Mouse (Mus musculus): ENCODE results near the gene Gm10053.
A peak's percentile ranks its signal among the peaks of the same experiment; 100 is the strongest.
"Not testable (repeated sequence)": the region's sequence is repeated elsewhere in the genome, so short reads cannot be mapped to it uniquely, and the experiment has no call there.

Gm10053 gene

DNA sequence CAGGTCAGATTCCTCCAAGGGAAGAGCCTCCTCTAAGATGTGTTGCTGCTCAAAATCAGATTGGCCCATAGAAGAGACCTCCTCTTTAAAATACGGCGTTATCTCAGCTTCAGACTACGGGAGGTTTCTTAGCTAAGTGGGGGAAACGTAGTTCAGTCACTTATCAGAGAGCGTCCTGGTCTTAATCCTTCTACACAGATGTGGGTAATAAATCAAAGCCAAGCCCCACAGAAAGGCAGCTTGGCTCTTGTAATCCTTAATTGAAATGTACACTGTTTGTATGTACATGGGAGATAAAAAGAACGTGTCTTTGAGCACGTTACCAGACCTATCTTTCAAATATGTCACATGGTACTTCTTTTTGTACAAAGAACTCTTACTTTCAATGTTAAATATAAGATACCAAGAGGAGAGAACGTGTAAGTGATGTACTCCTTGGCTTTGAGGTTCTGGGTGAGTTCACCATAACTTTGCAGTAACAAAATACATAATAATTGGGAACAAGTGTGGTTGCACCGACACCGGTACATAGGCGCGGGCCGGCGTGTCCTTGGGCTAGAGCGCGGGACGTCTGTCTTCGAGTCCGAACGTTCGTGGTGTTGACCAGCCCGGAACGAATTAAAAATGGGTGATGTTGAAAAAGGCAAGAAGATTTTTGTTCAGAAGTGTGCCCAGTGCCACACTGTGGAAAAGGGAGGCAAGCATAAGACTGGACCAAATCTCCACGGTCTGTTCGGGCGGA is at the start of gene Gm10053:
TSS of gene Gm10053 (plus strand) at position 558 of the 742 bp plus-strand sequence.
- DNase-seq (ENCODE audit: low spot score): not testable (repeated sequence)

DNA sequence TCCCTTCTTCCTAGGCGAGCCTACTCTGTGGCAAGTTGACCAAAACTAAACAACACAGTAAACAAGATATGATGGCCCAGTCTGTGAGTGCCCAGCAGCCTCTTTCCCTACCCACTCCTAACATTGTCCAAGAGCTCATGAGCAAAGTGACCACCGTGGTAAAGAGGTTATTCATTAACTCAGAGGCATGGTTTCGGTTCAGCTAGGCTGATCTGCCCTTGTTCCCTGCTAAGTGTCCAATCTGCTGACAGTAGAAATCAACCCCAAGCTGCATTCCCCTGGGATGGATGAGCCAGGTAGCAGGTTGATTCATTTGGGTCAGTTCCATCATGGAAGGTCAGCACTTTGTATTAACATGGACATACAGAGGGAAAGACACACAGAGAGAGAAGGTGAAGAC is 33.4 kb upstream of the Gm10053 start:
- DNase-seq (ENCODE audit: low spot score): no peak

DNA sequence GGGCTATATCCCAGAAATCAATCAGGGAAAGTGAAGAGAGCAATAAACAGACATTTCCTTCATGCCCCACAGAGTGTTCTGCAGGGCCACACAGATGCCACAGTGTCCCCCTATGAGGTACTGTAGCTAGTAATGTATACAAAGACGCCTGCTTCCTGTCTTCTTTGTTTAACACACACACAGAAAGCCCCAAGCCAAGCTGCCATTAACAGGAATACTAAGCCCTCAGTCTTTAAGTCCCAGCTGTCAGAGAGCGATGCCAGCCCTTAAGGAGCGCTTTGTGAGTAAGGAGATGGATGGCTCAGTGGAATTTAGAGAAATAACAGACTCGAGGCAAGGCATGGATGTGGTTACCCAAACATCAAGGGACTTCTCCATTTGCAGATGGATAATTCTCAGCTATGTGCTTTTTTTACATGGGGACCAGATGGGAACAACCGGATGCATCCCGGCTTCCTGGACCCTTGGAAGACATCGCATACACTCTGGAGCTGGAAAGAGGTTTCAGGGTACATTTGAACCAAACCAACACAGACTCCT is 30.4 kb upstream of the Gm10053 start:
- DNase-seq (ENCODE audit: low spot score): peak; percentile 37

DNA sequence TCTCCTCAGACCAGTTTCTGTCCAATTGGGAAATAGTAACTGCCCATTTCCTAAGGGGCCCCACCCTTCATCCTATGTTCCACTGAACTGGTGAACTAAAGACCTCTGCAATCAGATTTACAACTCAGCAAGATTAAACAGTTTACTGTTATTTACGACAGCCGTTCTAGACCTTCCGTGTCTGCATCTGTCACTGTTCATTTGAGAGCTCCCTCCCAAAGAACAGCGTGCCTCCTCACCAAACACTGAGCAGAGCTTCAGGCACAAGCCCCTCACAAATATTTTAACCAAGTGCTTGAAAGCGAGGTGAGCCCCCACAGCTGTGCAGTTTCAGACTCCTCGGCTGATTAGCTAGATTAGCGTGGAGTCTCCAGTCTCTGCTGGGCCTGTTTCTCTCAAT is 27.1 kb upstream of the Gm10053 start:
- DNase-seq (ENCODE audit: low spot score): peak; percentile 9

DNA sequence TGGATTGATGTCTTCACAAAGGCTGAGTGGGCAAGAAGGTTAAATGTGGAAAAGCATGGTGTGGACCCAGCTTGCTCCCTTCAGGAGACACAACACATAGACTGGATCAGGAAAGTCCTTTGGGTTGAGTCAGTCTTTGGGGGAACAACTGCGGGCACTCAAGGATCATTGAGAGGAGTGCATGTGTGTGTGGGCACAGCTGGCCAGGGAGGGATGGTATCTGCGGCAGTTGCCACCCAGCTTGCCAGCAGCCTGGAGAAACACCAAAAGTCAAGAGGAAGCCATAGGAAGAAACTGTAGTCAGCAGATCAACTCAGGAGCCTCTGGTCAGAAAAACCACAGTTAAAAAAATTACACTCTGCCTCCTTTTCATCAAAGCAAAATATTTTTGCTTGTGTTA is 26.6 kb upstream of the Gm10053 start:
- no peak for DNase-seq (ENCODE audit: low spot score)

DNA sequence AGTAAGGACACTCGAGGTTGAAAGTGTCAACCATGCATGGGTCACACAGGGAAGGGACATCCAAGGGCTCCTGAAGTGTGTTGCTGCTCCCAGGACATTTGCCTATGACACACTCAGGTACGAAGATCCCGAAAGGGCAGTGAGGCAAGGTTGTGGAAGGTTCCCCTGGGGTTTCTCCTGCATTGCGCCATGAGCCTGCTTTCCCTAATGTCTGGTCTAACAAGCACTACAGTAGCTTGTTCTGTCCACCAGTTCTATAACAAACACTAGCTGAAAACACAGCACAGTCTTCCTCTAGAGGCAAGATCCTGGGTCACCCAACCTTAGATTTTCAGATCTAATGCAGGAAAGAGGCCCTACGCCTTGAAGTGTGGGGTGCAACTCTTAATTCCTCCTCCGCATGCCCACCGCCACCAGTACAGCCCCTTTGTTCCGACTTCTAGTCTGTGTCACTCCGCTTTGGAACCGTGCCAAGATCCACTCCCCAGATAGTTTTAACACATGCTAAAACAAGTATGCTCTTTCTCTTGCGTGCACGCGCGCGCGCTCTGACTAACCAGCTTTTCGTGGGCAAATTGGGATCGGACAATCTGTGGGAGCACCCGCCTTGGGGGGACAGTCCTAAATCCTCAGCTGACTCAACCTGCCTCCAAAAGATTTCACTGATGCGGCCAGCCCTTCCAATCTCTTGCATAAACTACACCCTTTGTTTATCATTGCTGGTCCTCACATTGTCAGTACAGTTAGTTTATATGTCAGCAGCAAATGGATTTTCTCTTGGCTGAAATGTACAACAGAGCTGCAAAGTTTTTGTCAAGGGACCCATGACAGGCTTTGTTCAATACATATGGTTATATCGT is 23.8 kb upstream of the Gm10053 start:
- no peak for DNase-seq (ENCODE audit: low spot score)

DNA sequence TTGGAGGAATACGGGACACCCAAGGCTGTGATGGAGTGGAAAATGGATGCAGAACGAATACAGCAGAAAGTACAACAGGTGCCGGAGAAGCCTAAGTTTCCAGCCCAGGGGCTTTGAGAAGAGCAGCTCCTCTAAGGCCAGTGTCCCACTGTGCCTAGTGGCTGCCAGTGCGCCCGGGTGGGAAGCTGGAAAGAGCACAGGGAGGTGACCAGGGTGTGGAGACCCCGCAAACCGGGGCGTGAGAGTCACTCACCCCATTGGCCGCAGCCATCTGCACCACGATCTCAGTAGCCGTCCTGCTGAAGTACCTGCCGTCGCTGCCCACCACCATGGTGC is 14.2 kb upstream of the Gm10053 start:
- DNase-seq (ENCODE audit: low spot score): no peak

DNA sequence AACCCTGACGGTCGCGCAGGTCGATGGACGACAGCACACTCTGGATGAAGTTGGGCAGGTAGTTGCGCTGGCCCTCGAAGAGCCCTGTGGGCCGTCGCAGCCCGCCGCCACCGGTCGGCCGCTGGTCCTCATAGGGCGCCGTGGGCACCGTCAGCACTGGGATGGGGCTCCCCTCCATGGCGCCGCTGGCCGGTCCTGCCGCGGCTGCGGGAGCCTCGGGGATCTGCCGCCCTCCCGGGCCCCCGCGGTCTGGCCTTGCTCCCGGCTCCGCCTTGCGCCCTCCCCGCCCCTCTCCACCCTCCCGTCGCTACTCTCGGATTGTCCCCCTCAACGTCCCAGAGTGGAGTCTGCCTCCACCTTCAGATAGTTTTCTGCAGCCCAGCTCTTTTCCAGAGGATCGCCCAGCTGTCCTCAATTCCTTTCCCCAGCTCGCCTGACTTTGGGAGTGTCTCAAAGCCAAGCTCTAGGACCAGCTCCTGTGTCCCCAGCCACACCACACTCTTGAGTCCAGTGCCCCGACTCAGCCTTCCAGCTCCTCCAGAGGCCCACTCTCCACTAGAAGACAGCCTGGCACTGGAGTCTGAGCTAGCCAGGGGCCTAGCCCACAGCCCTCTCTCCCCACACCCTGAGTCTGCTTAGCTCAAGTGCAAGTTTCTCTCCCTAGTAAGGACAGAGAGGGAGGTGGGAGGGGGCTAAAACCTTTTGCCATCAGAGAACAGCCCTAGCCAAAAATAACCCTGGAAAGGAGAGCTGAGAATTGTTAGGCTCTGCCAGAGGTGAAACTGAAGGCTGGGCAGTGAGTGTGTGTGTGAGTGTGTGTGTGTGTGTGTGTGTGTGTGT is 13.7 kb upstream of the Gm10053 start, which contains the start of gene Pgm5:
TSS of gene Pgm5 (minus strand) at position 244 of the 840 bp plus-strand sequence.
- peak; percentile 47 for DNase-seq (ENCODE audit: low spot score)

DNA sequence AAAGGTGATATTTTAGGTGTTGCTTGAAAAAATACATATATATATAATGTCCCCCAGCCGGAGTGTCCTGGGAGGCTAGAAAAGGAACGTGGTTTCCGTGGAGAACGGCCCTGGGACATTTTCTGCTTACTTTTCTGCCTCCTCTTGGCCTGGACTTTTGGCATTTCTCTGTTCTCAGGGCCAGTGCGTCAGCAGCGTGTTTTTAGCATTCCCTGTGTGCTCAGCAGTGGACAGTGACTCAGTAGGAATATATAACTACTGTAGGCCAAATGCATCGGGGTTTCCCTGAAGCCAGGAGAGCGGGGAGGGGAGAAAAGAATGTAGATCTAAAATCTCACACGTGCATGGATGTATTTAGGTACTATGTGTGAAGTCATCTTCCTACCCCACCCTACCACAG is 10.1 kb upstream of the Gm10053 start:
- DNase-seq (ENCODE audit: low spot score): no peak

DNA sequence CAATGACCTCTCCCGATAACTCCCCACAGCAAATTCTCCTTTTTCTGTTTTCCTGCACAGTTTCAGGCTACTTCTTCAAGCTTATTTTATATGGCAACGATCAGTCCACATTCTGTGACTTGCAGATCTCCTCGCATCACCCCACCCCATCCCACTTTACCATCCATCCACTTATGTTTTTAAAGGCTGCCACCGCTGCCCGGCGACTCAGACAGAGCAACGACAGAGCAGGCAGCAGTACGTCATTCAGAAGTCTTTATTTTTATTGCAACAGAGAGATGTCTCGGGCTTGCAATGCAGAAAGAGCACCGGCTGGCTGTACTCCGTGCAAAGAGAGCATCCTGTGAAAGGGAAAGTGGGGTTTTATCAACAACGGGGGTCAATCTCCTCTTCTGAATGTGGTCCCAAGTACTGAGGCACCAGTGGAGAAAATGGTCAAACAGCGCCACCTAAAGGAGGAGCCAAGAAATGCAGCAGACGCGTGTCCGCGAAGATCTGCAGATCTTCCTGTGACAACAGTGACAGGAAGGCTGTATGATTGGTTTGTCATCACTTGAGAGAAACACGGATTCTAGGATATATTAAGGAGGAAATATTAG is 4.3 kb upstream of the Gm10053 start:
- peak; percentile 95 for DNase-seq (ENCODE audit: low spot score)

DNA sequence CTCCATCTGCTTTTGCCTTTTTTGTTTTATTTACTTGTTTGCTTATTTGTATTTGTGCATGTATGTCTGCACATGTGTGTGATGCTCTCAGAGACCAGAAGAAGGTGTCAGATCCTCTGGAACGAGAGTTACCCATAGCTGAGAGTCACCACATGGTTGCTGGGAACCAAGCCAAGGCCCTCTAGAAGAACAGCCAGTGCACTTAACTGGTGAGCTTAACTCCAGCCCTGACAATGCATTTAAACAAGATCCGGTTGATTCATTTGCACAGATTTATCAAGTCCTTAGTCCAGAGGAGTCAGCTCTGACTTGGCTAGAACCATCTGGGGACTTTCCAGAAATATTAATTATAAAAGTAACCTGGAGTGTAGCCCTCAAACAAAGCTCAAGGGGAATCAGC is 1.6 kb upstream of the Gm10053 start:
- DNase-seq (ENCODE audit: low spot score): no peak

DNA sequence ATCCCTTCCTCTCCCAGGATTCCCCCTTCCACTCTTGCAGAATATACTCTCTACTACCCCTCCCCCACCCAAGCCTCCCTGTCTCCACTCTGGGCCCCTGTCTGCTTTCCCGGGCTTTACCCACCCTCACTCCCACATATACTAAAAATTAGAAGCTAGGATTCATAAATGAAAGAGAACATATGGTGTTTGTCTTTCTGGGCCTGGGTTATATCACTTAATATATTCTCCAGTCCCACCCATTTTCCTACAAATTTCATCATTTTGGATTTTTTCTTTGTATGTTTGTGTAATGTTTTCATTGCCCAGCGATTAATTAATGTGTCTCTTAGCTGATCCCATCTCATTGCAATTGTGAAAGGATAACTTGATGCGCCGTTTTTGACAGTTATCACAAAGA is 5.8 kb downstream of the Gm10053 start:
- no peak for DNase-seq (ENCODE audit: low spot score)

DNA sequence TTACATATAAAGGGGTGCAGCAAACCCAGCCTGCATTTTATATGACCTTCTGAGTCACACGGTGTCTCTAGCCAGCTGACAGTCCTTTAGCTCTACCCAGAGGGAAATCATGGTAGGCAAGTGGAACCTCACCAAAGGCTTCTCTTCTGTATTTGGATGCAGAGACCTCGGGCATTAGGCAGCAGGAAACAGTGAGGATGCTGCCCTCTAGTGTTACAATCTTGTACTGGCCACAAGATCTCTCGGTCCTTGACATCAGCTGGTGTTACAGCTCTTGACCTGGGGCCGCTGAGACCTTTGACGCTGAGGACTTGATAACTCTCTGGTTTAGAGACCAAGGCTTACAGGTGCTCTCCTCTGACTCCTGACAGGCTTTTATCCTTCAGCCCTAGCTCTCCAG is 10.0 kb downstream of the Gm10053 start:
- peak; percentile 90 for DNase-seq (ENCODE audit: low spot score)

DNA sequence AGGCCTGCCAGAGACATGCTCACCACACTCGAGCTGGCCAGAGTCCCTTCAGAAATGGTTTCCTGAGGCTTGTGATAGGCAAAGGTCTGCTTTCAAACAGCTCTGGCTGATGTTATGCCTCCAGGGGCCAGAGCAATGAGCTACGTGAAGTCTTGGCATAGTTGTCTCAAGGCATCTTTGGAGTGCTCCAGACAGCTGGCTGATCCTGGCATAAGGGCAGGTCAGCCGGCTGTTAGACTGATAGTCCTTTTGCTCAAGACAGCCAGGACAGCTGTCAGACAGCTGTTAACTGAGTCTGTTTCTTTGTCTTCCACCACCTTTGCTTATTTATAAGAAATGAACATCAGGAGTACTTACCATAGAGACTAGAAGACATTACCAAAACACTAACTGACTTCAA is 11.4 kb downstream of the Gm10053 start:
- DNase-seq (ENCODE audit: low spot score): no peak

DNA sequence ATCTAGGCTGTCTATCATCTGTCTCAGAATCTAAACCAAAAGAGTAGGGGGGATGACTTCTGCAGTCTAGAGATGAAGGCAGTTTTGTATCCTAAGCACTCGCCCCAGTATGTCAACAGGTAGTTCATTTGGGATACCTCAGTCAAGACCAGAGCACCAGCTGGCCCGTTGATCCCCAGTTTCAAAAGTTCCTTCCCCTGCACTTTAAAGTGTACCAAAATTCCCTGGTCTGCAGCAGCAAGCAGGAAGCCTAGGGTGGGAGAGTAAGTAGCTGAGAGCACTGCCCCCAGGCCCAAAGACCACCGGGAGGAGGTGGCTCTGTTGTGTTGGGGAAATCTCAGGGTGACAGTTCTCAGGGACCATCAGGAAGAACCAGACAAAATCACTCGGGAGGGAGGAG is 21.1 kb downstream of the Gm10053 start:
- no peak for DNase-seq (ENCODE audit: low spot score)

DNA sequence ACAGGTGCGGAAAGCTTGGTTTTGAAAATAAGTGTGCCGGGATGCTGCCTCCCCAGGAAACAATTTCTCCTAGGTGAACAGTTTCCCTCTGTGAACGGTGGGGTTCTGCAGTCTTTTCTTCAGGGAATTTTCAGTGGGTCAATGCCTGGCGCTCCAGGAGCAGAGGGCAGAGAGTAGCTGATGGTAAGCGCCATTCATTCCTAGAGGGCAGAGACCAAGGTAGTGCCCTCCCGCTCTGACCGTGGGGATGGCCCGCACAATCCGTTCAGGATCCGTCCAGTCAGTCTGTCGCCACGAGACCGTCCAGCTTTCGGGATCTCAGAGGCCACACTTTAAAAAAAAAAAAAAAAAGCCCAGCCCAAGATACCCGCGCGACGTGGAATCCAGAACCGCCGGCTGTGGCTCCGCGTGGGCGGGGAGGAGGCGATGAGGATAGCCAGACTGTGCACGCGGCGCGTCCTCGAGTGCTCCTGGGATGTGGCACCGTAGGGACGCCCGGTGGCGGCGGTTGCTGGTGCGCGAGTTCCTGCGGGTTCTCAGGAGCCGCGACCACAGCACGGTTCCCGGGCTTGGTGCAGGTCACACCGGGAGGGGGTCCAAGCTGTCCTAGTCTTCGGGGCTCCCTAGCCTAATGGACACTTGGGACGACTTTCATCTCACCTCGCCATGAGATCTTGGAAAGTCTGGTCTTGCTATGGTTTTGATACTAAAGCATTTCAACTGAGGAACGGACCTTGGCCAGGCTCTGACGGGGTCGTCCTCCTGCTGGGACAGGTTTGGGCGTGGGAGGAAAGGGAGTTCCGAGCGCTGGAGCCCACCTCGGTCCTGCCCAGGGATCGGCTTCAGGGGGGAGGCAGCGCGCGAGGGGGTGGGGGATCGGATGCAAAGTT is 21.8 kb downstream of the Gm10053 start:
- DNase-seq (ENCODE audit: low spot score): peak; percentile 51

DNA sequence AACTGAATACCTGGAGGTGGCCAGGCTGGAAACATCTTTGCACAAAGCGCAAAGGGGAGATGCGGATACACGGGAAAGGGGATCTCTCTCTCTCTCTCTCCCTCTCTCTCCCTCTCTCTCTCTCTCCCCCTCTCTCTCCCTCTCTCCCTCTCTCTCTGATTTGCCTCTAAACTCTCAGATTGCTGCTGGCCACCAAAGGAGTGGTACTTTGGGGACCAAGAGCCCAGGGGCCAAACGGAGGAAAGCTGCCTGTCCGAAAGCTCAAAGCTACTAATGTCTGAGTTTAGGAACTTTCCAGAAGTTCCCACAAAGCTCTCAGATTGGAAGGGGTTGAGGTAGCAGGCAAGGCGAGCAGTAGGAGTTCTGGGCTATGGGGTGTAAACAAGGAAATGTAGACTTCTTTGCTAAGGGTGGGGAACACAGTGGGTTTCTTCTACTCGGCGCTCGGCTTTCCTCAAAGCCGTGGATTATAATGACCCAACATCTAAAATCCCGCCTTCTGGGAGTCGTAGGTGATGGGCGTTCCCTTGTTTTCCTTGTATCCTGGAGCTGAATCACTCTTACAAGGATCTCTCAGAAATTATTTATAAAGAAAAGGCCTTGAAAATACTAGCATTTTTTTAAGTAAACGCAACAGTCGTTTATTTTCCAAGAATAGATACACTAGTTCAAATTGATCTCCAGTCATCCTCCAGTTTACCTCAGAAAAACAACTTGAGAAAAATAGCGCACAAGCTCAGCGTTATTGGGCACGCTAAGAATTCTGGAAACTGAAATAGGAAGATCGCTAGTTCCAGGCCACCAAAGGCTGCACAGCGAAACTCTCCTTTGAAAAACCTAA is 22.6 kb downstream of the Gm10053 start:
- DNase-seq (ENCODE audit: low spot score): peak; percentile 52

DNA sequence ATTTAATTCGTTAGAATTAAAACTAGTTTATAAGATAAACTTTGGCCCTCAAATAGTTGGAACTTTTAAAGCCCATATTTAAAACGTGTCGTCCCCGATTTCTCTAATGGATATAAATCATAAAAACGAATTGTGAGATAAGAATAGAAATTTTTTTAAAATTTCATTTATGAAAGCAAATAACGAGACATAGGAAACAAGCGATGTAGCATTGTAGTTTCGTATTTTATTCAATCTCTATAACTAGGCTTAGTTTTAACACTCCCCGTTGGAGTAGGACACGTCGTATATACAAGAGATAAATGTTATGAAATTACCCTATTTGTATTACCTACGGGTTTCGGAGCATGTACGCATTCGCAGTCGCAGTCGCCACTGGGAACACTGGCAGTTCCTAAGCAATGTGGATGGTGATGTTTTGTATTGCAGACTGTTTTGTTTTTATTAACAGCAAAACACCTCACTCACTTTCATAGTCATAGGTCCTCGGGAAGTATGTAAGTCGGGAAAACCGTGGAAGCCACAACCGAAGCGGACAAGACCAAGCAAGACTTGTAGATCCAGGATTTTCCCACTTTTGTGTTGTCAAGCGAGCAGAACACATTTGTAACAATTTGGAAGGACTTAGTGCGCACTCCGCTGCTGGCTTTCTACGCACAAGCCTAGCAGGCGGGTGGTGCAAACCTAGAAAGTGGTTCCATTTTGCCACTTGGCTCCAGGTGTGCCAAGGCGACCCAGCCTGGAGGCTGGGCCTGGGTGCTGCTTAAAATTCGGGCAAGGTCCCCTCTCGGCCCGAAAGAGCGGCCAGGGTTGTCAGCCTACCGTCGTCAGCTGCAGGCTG is 23.5 kb downstream of the Gm10053 start:
- DNase-seq (ENCODE audit: low spot score): peak; percentile 57
